Mouse (Mus musculus) hematopoietic stem cell, adult 5-6 weeks (primary cell): ENCODE results near the gene Gorasp2. TPM values are rescaled to one million over a fixed set of nuclear protein-coding genes. Genes with fewer than 3 reads are reported as not detected.

Source experiments
- ATAC-seq, 2 experiments: fragments of 125-278 bp in 1 of 2; replicated peaks in 1 of 2; 2 replicates each; pipeline ENCODE4 v1.8.0; 2016 to 2017; ENCODE audit warnings: inconsistent platforms in 2 of 2, mild to moderate bottlenecking in 2 of 2, moderate number of reproducible peaks in 2 of 2, low read depth in 1 of 2, moderate TSS enrichment in 1 of 2; ENCODE audit not compliant: low FRiP score in 2 of 2, poor library complexity in 2 of 2, severe bottlenecking in 2 of 2, insufficient read depth in 1 of 2, low TSS enrichment in 1 of 2
- total RNA-seq: library from RNA; stranded (forward); fragments of 172-1452, 232-1000 nt; gene quantifications from 2 replicates; pipeline ENCODE4 v1.2.3, GENCODE M21; 2017

Gene Gorasp2
- total RNA-seq, 1 experiment from 2014 or later, result 42.1 TPM

DNA sequence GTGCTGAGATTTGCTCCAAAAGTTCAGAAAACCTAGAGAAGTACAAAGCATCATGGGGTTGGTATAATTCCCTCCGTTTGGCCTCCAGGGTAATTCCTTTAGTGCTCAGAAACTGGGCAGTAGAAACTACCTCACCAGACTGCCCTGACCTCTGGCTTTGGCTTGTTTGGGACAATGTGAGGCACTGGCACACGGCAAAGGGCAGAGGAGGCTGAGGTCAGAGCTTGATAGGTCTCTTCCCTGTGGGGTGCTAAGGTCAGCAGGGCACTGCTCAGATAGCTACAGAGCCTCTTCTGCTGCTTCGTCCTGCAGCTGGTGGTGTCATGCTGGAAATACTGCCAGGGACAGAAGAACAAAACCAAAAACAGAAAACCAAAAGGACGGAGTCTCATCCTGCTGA is 13.7 kb upstream of the Gorasp2 start:
- ATAC-seq, result no peak

GRCm38 (mm10) chr2:70648271-70648670 is 13.1 kb upstream of the Gorasp2 start:
- no peak for ATAC-seq

DNA sequence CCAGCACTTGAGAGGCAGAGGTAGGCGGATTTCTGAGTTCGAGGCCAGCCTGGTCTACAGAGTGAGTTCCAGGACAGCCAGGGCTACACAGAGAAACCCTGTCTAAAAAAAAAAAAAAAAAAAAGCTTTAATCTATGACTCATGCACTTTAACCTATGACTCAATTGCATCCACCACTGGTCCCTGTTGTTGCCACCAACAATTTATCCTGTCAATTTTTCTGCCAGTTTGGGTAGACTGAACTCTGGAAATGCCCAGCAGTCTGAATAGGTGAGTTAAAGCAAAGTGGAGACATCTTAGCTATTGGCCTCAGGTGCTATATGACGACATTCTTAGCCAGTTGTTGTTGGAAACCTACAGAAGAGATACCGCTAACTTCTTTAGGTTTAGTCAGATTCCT is 11.9 kb upstream of the Gorasp2 start:
- ATAC-seq, result no peak

DNA sequence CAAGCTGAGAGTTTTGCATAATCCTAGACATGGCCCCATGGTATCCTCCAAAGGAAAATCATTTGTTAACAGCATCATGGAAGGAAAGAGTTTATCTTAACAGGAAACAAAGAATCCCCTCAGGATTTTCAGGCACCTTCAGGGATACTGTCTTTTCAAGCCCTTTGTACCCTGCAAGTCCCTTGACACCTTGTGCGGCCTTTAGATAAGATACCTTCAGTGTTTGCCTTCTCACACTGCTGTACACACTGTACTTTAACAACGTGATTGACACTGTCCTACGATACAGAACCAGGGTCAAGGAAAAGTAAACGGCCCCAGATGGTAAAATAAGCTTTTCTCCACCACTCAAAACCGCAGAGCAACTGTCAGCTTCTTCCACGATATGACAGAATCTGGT is 9.6 kb upstream of the Gorasp2 start:
- ATAC-seq, result no peak

DNA sequence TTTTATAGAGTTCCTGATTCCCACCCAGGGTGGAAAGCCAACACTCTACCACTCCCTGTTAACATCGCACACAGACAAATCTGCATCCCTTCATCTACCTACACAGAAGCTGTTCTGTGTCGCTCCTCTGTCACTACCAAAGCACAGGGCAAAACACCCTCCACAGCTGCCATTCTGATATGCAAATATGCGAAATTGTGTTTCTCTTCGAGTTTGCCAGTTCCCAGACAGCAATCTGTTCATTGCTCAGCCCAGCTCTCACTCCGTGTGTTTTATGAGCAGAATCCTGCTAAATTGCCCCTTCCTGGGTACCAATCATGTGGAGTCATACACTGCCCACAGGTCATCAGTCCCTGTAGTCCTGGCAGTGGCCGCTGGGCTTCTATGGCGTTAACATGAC is 4.3 kb upstream of the Gorasp2 start:
- ATAC-seq, result no peak

DNA sequence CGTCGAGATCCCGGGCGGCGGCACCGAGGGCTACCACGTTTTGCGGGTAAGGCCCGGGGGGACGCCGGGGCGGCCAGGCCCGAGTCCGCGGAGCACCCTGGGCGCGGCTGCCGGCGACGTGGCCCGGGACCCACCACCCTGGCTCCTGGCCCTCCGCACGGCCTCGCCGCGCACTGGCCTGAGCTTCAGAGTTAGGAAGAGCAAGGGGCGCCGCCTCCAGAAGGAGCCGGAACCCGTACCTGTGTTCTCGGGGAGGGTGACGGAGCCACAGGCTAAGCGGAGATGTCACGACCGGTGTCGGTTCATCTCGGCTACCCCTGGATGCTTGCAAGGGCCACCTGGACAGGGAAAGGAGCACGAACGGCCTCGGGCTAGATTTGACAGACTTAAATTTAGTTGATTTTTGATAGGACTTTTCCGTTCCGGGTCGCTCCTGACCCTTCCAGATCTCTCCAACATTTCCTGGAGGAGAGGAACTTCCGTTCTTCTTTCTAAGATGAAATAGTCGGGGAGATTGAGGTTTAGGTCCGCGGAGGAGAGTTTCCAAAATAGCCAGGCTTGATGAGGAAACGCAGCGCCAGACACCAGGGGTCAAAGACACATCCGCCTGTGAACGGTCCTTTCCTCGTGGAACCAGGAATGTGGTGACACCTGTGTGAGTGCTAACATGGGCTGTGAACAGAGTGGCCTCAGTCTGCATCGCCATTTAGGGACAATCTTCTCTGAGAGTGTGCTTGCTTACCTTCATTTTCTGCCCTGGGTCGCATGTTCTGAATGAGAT is 529 bp downstream of the Gorasp2 start, which contains the start of gene Gm26558:
Gene Gm26558, minus strand, starts transcription at position 394 of the 781 bp plus-strand sequence.
- ATAC-seq, result peak in 1 of 2 experiments; percentile 12; a peak in 1 of 4 replicates

DNA sequence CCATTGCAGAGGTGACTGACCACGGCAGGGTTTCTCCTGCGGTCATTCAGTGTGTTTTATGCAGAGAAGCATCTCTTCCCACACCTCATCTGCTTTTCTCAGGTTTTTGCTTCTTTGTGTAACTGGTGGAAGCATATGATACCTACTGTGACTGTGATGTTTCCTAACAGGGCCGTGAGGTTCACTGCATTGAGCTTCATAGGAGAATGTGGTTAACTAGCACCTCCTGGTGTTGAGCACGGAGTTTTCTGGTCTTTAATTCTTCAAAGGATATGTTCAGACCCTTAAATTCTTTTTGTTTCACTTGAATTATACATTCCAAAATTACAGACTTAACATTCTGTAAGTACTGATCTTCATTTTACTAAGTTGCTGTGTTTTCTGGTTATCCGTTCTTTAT is 2.4 kb downstream of the Gorasp2 start:
- no peak for ATAC-seq

- no peak for ATAC-seq
Measured at GRCm38 (mm10) chr2:70667016-70667415, 5.6 kb downstream of the Gorasp2 start.

- ATAC-seq, result no peak
Measured at GRCm38 (mm10) chr2:70669241-70669640, 7.9 kb downstream of the Gorasp2 start.

DNA sequence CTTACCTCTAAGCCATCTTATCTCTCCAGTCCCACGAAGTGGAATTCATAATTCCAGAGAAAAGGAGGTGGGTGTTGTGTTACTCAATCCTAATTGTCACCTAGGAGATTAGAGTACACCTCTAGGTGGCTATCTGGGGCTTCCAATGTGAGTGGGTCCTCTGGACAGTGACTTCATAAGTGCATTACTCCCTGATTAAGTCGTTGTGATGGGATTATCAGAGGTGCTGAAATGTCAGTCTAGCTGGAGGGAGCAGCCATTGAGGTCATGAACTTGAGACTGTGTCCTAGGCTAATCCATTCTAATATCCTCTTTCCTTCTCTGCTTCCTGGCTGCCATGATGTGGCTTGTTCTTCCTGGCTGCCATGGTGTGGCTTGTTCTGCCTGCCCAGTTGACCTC is 8.5 kb downstream of the Gorasp2 start:
- ATAC-seq, result no peak

GRCm38 (mm10) chr2:70672476-70672875 is 11.1 kb downstream of the Gorasp2 start:
- ATAC-seq, result no peak

DNA sequence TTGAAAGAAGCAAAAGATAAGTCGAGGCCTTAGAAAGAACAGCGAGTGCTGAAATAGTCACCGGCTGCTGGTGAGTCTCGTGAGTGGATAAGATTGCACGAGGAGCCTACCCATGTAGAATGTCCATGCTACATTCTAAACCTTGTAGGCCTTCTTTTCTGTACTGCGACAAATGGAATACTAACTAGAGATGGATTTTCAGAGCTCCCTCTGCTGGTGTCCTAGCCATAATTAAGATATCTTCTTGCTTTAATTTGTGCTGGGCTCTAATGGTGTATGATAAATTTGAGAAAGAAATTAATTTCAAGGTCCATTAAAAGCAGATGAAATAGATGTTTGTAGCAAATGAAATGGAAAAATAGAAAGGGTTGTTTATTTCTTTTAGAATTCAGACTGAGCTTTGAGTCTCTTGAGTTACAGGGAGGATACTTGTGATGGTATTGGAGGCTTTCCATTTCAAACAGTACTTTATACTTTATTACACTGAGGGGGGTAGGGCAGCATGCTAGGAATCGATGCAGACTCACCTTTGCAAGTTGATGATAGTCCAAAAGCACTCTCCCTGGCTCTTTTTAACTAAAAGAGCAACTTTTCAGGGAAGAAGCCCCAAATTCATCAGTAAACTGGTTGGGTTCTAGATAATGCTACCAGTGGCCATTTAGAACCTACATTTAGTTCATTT is 12.2 kb downstream of the Gorasp2 start:
- ATAC-seq, result no peak

GRCm38 (mm10) chr2:70682324-70682723 is 20.9 kb downstream of the Gorasp2 start:
- ATAC-seq, result no peak

GRCm38 (mm10) chr2:70688454-70689078 is 27.2 kb downstream of the Gorasp2 start:
- no peak for ATAC-seq

- no peak for ATAC-seq
Measured at GRCm38 (mm10) chr2:70690195-70690594, 28.8 kb downstream of the Gorasp2 start.

DNA sequence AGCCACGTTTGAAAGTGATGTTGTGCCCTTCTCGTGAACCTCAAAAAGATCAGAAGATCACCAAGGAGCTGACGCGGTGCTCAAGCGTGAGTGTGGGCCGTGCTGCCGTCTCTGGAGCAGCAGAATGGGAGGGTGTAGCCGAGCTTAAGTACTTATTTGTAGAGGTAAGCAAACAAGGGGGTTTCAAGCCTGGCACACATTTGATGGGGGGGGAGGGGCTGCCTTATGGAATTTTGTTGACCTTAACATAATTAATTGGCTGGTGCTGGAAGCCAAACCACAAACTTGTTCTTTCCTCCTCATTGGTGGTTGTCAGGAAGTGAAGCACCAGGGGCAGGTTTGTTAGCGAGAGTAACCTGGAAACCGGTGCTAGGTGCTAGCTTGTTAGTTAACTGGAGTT is 34.3 kb downstream of the Gorasp2 start:
- ATAC-seq, result no peak

DNA sequence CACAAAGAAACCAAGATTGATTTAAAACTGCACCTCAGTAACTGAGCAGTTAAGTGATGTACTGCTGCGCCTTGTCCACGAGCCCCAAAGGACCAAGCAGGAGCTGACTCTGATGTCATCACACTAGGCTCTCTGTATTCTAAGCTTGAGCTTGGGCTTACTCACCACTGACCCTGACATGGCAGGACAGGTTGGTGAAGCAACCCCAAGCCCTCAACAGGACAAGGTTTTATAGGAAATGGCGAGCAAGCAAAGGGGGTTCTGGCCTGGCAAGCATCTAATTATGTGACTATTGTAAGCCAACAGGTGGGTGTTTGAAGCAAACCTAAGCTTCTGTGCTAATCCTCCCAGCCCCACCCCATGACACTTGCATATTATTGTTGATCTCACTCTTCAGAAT is 39.5 kb downstream of the Gorasp2 start:
- ATAC-seq, result no peak

DNA sequence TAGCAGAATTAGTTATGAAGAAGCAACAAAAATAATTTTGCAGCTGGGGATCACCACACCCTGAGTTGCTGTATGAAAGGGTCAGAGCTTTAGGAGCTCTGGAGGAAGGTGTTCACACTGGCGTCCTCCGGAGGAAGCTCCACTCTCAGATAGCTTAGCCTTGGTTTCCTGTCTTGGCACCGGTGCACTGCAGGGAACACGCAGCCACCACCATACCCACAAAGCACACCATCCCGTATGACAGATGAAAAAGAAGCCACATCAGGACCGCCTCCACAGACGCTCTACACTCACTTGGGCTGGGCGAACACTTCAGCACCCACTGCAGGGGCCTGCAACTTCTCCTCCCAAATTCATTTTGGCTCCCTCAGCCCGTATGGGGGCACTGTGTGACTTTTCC is 40.2 kb downstream of the Gorasp2 start:
- peak; percentile 44 to 68; a peak in 3 of 4 replicates for ATAC-seq
